Mouse (Mus musculus) bone marrow macrophage, adult 2 months (primary cell): ENCODE results near the gene Olfr550.

Experiments
- CTCF ChIP-seq: IDR thresholded peaks from 2 replicates; pipeline ENCODE4 v1.5.1; 2012; ENCODE audit warnings: low read depth, mild to moderate bottlenecking, low read length, moderate library complexity
- POLR2A ChIP-seq: IDR thresholded peaks from 2 replicates; pipeline ENCODE4 v1.6.1; 2012; ENCODE audit warnings: mild to moderate bottlenecking, low read depth, low read length, borderline replicate concordance

DNA sequence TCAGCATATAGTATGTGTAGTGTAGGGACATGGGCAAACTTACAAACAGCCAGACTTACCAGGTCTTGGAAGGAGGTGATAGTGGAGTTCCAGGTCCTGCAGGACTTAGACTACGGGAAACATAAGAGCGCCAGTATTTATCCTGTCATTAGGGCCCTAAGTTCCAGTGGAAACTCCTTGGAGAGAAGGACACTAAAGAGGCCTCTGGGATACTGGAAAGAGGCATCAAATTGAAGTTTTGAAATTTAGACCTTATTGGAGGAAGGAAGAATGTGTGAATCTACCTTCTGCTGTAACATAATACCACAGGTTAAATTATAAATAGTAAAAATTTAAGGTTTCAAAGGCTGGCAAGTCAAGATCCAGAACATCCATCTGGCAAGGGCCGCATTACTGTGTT lies 20.5 kb downstream of the Olfr550 start, which contains the start of gene Olfr551:
- TF ChIP-seq CTCF (no peak), POLR2A (no peak)
